Mouse (Mus musculus) MEL (cell line): Measurements from ENCODE around the gene Adamts2.

ENCODE experiments used
- CTCF ChIP-seq, 3 experiments: IDR thresholded peaks in 2 of 3; conservative IDR thresholded peaks in 1 of 3; 2 replicates each; pipeline ENCODE4 v1.5.1; 2011 to 2012; ENCODE audit warnings: low read length in 3 of 3, low read depth in 2 of 3, mild to moderate bottlenecking in 2 of 3, improper control_type of control experiment in 1 of 3, inconsistent platforms in 1 of 3, mixed read lengths in 1 of 3, moderate library complexity in 1 of 3; ENCODE audit not compliant: control insufficient read depth in 1 of 3, insufficient read depth in 1 of 3, poor library complexity in 1 of 3, severe bottlenecking in 1 of 3
- ELF1 ChIP-seq: IDR thresholded peaks from 2 replicates; pipeline ENCODE4 v1.6.1; 2014; ENCODE audit warnings: low read depth, mild to moderate bottlenecking, inconsistent platforms, low read length, improper control_type of control experiment, moderate library complexity
- EP300 ChIP-seq, 2 experiments: IDR thresholded peaks; 2 replicates each; pipeline ENCODE4 v1.6.1; 2011; ENCODE audit warnings: improper control_type of control experiment in 2 of 2, low read length in 2 of 2, low read depth in 1 of 2, mild to moderate bottlenecking in 1 of 2
- ETS1 ChIP-seq: IDR thresholded peaks from 2 replicates; pipeline ENCODE4 v1.6.1; 2012; ENCODE audit warnings: low read depth, mild to moderate bottlenecking, inconsistent platforms, low read length, improper control_type of control experiment, moderate library complexity
- GABPA ChIP-seq: IDR thresholded peaks from 2 replicates; pipeline ENCODE4 v1.6.1; 2012; ENCODE audit warnings: low read depth, mild to moderate bottlenecking, inconsistent platforms, low read length, improper control_type of control experiment, moderate library complexity
- GATA1 ChIP-seq: IDR thresholded peaks from 2 replicates; pipeline ENCODE4 v1.6.1; 2011; ENCODE audit warnings: low read depth, low read length, improper control_type of control experiment
- HCFC1 ChIP-seq: IDR thresholded peaks from 2 replicates; pipeline ENCODE4 v1.6.1; 2012; ENCODE audit warnings: low read depth, mild to moderate bottlenecking, inconsistent platforms, low read length, improper control_type of control experiment, moderate library complexity
- MAFK ChIP-seq: IDR thresholded peaks from 2 replicates; pipeline ENCODE4 v1.6.1; 2011; ENCODE audit warnings: low read depth, mild to moderate bottlenecking, low read length, improper control_type of control experiment, borderline replicate concordance
- MYB ChIP-seq: IDR thresholded peaks from 2 replicates; pipeline ENCODE4 v1.6.1; 2011; ENCODE audit warnings: mild to moderate bottlenecking, low read depth, low read length, improper control_type of control experiment
- NELFE ChIP-seq: IDR thresholded peaks from 2 replicates; pipeline ENCODE4 v1.6.1; 2011; ENCODE audit warnings: low read depth, low read length, improper control_type of control experiment
- POLR2A ChIP-seq, 2 experiments: IDR thresholded peaks; 2 replicates each; pipeline ENCODE4 v1.6.1; 2011 to 2012; ENCODE audit warnings: low read length in 2 of 2, mild to moderate bottlenecking in 2 of 2, control low read depth in 1 of 2, improper control_type of control experiment in 1 of 2, low read depth in 1 of 2, moderate library complexity in 1 of 2; ENCODE audit not compliant: control insufficient read depth in 1 of 2, insufficient read depth in 1 of 2, poor library complexity in 1 of 2
- POLR2AphosphoS5 ChIP-seq: IDR thresholded peaks from 2 replicates; pipeline ENCODE4 v1.6.1; 2012; ENCODE audit warnings: low read depth, borderline replicate concordance, mild to moderate bottlenecking, inconsistent platforms, low read length, moderate library complexity, mixed read lengths
- USF1 ChIP-seq: IDR thresholded peaks from 2 replicates; pipeline ENCODE4 v1.6.1; 2014; ENCODE audit warnings: low read depth, mild to moderate bottlenecking, inconsistent platforms, low read length, improper control_type of control experiment, moderate library complexity
- ZC3H11A ChIP-seq: IDR thresholded peaks from 2 replicates; pipeline ENCODE4 v1.6.1; 2012; ENCODE audit warnings: low read depth, mild to moderate bottlenecking, inconsistent platforms, low read length, improper control_type of control experiment

- TF ChIP-seq POLR2AphosphoS5: no peak
- no peak for TF ChIP-seq CTCF (IDR thresholded peaks at IDR 0.05 in 2 of 3, conservative IDR thresholded peaks at IDR 0.05 in 1 of 3; ENCODE audit: control insufficient read depth in 1 of 3, insufficient read depth in 1 of 3, low read depth in 2 of 3, low read length in 3 of 3, poor library complexity in 1 of 3, severe bottlenecking in 1 of 3)
- no peak for TF ChIP-seq EP300 (IDR thresholded peaks at IDR 0.05; ENCODE audit: low read depth in 1 of 2, low read length in 2 of 2)
- no peak for TF ChIP-seq GATA1
- TF ChIP-seq ZC3H11A: no peak
- TF ChIP-seq ETS1: no peak
- TF ChIP-seq POLR2A (IDR thresholded peaks at IDR 0.05; ENCODE audit: control insufficient read depth in 1 of 2, insufficient read depth in 1 of 2, low read depth in 1 of 2, low read length in 2 of 2, poor library complexity in 1 of 2): no peak
- no peak for TF ChIP-seq HCFC1
- TF ChIP-seq NELFE: no peak
- TF ChIP-seq USF1: no peak
- no peak for TF ChIP-seq ELF1
- no peak for TF ChIP-seq MAFK
- TF ChIP-seq GABPA: no peak
- no peak for TF ChIP-seq MYB
Observed at GRCm38 (mm10) chr11:50628915-50629314, 27.0 kb downstream of the Adamts2 start.
